Comparison of ENCODE assay signal across 8 mouse cellular contexts in genomic region chr3:130337857-130338256, GRCm38 (mm10).
DNase-seq lines count a peak whose midpoint lies in the region; ATAC-seq and TF ChIP-seq lines count a peak whose summit lies in the region.

No protein-coding gene starts in this region.

- peak; percentile 16 for DNase-seq in left cerebral cortex, adult 11 months (ENCODE audit: low spot score)
- DNase-seq in left cerebral cortex, adult 9 months (ENCODE audit: low spot score in 2 of 2), result no peak
- DNase-seq in layer of hippocampus, postnatal 14 days (ENCODE audit: low spot score in 2 of 2), result peak; percentile 28 to 33
- no peak for DNase-seq in cerebellum, adult 18-20 months

- peak overlapping the region; percentile 17; the same call in 1 of the 2 replicates for H3K4me3 ChIP-seq in cortical plate, adult 2 months (ENCODE audit: insufficient read depth, low read length)
- H3K4me3 ChIP-seq in heart, embryonic 12.5 days, result peak overlapping the region; percentile 7; the same call in 1 of the 2 replicates
- H3K4me3 ChIP-seq in myocyte, result no peak overlapping the region

- H3K27ac ChIP-seq in cortical plate, adult 2 months (ENCODE audit: insufficient read depth, low read length), result no peak overlapping the region
- H3K27ac ChIP-seq in heart, embryonic 12.5 days (ENCODE audit: poor library complexity, severe bottlenecking), result peak overlapping the region; percentile 30; the same call in 1 of the 2 replicates

- H3K79me2 ChIP-seq in myocyte (ENCODE audit: control insufficient read depth, insufficient read depth), result no peaks in the 10 kb centered on the region

- no peak for TF ChIP-seq CTCF in cortical plate, adult 2 months (IDR thresholded peaks at IDR 0.05; ENCODE audit: extremely low read depth, insufficient read depth, low read length)

- 0 out of 2 replicates have a peak overlapping the region, but pooled peaks have one; percentile 13 for H3K9ac ChIP-seq in heart, embryonic 12.5 days

- no peaks in the 10 kb centered on the region for H3K9me3 ChIP-seq in heart, embryonic 12.5 days (replicated peaks)

- TF ChIP-seq POLR2A in cortical plate, adult 2 months (IDR thresholded peaks at IDR 0.05; ENCODE audit: extremely low read depth, insufficient read depth, low read length), result no peak
- no peak for TF ChIP-seq POLR2A in myocyte (IDR thresholded peaks at IDR 0.05; ENCODE audit: insufficient read length, low read depth)

- WGBS in heart, embryonic 12.5 days, result 24% methylated on average over 13 of the region's 13 CpGs

- H3K4me2 ChIP-seq in heart, embryonic 12.5 days, result peak overlapping the region; percentile 57
- H3K4me2 ChIP-seq in myocyte (ENCODE audit: low read depth), result peak overlapping the region; percentile 12

- H3ac ChIP-seq in myocyte (ENCODE audit: control insufficient read depth, insufficient read length), result no peak overlapping the region

- no peaks in the 10 kb centered on the region for H3K27me3 ChIP-seq in heart, embryonic 12.5 days (replicated peaks)
- H3K27me3 ChIP-seq in myocyte (ENCODE audit: control insufficient read depth, insufficient read depth, insufficient read length), result no peaks in the 10 kb centered on the region

- no peaks in the 10 kb centered on the region for H3K4me1 ChIP-seq in cortical plate, adult 2 months (ENCODE audit: control insufficient read depth, insufficient read depth, low read length)
- H3K4me1 ChIP-seq in heart, embryonic 12.5 days (replicated peaks), result peaks cover 12% of the 10 kb centered on the region; the same call in 1 of the 2 replicates

- peak; percentile 53; the same call in 1 of the 2 replicates for ATAC-seq in heart, embryonic 12.5 days (ENCODE audit: insufficient number of reproducible peaks, low FRiP score)
- ATAC-seq in cerebellum, adult (ENCODE audit: insufficient number of reproducible peaks, low FRiP score, low TSS enrichment), result no peak

- no peaks in the 10 kb centered on the region for H3K36me3 ChIP-seq in heart, embryonic 12.5 days
- no peaks in the 10 kb centered on the region for H3K36me3 ChIP-seq in myocyte (ENCODE audit: control insufficient read depth, insufficient read depth)

TF ChIP-seq in myocyte, 11 proteins besides CTCF, POLR2A, EP300 and RAD21:
- TF ChIP-seq E2F4 (IDR thresholded peaks at IDR 0.05; ENCODE audit: insufficient read depth) (no peak), USF1 (IDR thresholded peaks at IDR 0.05; ENCODE audit: low read depth) (no peak), MYOD1 (IDR thresholded peaks at IDR 0.05; ENCODE audit: control insufficient read depth in 1 of 3, insufficient read length in 2 of 3, low read depth in 2 of 3) (no peak), SRF (IDR thresholded peaks at IDR 0.05; ENCODE audit: control insufficient read depth, insufficient read length, low read depth) (no peak), TCF3 (IDR thresholded peaks at IDR 0.05; ENCODE audit: insufficient read length, low read depth) (no peak), MYOG (IDR thresholded peaks at IDR 0.05; ENCODE audit: control insufficient read depth in 1 of 3, insufficient read depth in 1 of 3, insufficient read length in 2 of 3, low read depth in 2 of 3) (no peak), TCF12 (IDR thresholded peaks at IDR 0.05; ENCODE audit: insufficient read depth, poor library complexity, severe bottlenecking) (no peak), POLR2AphosphoS2 (IDR thresholded peaks at IDR 0.05; ENCODE audit: insufficient read length, low read depth) (no peak), REST (IDR thresholded peaks at IDR 0.05; ENCODE audit: insufficient read depth, insufficient read length) (no peak), CEBPB (IDR thresholded peaks at IDR 0.05; ENCODE audit: insufficient read depth, poor library complexity, severe bottlenecking) (no peak), MAX (IDR thresholded peaks at IDR 0.05; ENCODE audit: low read depth) (no peak)

Comparison
In these comparisons a context has a peak if more than half of its experiments do, and no peak if none do; other contexts are left out.
1. DNase-seq: peak in left cerebral cortex, adult 11 months (single experiment) and layer of hippocampus, postnatal 14 days (2 of 2); none in left cerebral cortex, adult 9 months (0 of 2) and cerebellum, adult 18-20 months (0 of 2).